Mouse (Mus musculus) megakaryocyte, embryonic 14.5 days (primary cell): ENCODE results near the gene Bcl2l13.

Experiments used
- FLI1 ChIP-seq: IDR thresholded peaks from 2 replicates; pipeline ENCODE4 v1.6.1; 2012; ENCODE audit warnings: low read length, inconsistent platforms, mixed read lengths
- GATA1 ChIP-seq: IDR thresholded peaks from 3 replicates; pipeline ENCODE4 v1.6.1; 2012; ENCODE audit warnings: mixed read lengths, low read length, inconsistent platforms, borderline replicate concordance

DNA sequence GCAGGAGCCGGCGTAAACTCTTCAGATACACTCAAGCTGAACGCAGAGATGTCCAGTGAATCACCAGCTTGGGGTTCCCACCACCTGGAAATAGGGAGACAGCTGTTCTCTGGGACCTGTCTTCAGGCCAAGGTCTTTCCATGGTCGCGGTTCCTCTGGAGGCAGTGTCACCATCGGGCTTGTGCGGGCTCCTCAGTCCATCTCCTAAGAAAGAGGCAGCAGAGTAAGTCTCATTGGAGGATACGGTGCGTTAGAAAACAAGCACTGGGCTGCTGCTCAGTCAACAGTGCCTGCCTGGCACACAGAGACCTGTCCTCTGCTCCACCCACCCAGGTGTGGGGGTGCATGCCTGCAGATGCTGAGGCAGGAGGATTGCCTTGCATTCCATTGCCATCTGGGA is 58.1 kb downstream of the Bcl2l13 start:
- TF ChIP-seq GATA1 (no peak), FLI1 (no peak)
